Mouse (Mus musculus): ENCODE measurements around the gene Wfdc15b.

Gene Wfdc15b

DNA sequence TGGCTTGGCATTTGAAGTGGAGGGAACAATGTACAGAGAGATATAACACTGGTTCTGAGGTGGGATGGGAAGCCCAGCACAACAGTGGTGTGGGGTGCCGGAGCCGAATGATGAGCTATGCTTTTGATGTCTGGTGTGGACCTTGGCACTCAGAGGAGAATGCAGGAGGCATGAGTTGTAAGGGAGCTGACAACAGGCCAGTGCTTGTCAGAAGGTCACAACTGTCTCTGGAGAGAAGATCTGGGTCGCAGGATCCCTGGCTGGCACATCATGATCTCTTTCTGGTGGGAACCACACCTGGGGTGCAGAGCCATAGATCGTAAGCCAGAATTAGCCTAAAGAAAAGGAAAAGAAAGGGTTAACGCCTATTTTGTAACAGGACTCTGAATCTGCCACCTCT lies 43.6 kb downstream of the Wfdc15b start:
- no peak for DNase-seq

DNA sequence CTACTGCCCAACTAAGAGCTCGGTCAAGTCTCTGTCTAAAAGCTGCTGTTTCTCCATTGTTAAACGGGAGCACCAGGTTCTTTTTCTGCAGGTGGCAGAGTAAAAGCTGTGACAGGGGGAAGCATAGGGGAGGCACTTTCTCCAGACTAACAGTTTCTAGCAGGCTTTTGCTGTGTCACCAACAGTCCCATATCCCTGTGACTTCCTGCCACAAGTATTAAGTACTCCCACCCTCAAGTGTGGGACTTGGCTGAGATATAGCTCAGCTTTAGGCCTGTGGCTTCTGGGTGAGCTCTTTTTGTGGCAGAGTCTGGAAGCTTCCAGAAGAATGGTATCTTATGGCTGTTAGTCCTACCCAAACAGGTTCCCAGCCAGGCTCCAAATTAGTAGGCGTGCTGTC lies 45.6 kb downstream of the Wfdc15b start:
- DNase-seq, result no peak

DNA sequence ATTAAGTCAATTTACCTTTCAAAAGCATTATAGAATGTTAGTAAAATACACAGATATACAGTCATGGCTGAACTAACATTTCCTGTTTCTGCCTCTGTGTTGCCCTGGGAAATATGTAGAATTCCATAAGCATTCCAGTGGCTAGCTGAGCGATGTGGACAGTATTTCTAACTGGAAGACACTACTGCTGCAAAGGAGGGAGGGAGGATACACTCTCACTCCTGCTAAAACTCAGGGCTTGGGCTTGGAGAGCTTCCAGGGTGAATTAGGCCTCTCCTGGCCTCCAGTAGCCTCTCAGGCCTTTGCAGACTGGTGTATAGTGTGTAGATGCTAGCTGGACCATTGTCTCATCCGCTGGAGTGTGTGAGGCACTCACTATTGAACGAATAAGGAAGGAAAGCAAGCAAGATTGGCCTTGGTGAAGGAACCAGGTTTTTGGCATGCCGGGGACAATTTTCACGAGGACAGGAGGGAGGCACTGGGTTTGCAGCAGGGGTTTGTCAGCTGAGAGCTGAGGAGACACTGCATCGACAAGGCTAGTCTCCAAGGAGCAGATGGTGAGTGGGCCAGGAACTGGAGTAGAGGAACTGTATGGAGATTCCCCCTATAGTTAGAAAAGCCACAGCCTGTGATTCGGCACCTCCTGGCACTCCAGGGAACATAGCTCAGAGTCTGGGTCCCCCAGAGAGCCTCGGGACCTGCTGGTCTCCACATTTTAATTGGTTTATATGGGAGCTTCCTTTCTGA lies 46.6 kb downstream of the Wfdc15b start:
- DNase-seq, result peak; percentile 17 to 21

DNA sequence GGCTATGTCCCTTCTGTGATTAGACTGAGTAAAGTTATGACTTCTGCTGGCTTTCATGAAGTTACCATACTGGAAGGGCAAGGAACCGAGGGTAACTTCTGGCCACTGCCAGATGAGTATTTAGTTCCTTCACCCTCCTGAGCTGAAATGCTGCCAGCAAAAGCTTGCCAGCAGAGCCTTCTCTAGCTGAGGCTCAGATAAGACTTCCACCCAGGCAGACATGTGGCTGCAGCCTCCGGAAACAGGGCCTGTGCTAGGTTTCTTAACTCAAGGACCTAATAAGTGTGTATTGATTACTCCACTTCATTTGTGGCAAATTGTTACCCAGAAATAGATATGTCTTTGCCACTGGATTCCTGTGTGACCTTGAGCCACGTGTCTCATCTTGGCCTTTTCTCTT lies 48.1 kb downstream of the Wfdc15b start:
- no peak for DNase-seq

DNA sequence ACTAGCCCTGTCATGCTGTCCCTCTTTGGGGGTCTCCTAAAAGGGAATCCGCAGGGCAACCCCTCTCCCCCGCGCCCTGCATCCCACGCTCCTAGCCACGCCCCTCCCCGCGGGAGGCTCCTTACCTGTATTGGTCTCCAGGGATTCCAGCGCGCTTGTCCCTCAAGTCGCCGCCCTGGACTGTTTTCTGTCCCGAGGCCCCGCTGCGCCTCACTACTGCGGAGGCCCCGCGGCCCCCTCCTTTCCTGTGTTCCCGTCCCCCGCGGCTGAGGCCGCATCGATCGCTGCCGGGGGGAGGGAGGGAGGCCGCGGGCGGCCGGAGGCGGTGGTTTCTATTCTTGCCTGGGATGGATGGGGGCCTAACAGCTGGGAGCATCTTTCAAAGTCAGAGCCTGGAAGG lies 50.6 kb downstream of the Wfdc15b start, which contains the start of gene Kcns1:
TSS of gene Kcns1 (minus strand) at position 212 of the 400 bp plus-strand sequence.
- DNase-seq, result no peak

DNA sequence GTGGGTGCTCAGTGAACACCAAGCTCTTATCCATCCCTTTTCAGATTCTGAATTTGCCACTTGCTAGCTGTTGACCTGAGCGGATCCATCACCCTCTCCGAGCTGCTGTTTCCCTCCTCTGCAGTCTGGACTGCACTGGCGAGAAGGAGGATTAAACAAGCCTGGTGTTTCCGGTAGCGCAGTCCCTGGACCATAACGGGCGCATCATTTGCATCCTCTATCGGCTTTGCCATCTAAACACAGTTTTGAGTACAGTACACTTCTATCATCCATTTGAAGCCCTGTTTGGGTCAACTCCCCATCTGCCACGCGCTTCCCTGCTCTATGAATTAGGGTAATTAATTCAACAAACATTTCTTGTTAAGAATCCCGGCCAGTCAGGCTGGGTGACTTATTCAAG lies 51.1 kb downstream of the Wfdc15b start:
- no peak for DNase-seq

DNA sequence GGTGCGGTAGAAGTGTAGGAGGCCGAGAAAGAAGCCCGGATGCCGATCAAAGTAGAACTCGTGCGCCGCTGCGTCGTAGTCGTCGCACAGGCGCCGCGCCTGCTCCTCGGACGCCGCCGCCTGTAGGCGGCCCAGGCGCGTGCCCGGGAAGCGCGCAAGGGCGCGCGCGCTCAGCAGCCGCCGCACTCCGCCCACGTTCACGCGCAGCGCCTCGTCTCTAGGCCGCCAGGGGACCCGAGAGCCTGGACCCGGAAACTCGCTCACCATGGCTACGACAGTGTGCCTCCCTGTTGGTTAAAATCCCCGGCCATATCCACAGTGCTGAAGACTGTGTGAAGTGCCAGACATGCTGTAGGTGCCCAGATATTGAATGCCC lies 52.9 kb downstream of the Wfdc15b start:
- no peak for DNase-seq

DNA sequence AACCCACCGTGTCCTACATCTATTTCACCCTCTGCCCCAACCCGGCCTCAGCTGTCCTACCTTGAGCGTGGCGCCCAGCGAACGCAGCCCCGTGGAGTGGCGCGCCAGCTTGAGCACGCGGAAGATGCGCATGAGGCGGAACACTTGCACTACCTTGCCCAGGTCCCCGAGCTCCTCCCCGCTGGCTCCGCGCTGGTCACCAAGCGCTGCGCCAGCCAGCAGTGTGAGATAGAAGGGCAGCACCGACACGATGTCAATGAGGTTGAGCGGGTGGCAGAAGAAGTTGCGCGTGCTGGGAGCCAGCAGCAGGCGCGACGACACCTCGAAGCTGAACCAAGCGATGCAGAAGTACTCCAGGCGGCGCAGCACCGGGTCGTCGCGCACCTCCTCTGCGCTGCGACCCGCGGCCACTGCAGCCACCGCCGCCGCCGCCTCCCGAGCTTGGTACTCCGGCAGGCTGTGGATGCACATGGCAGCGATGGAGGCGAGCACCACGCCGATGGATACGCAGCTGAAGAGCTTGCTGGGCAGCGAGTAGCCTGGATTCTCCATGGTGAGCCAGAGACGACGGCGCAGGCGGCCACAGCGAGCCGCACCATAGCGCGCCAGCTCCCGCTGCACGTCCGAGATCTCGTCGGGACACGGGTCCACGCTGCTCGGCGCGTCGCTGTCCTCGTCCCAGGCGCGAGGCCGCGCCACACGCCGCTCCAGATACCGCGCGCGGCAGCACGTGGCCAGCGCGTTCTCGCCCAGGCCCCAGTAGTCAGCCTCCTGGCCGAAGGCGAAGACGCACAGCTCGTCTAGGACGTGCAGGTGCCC lies 53.5 kb downstream of the Wfdc15b start:
- no peak for DNase-seq

DNA sequence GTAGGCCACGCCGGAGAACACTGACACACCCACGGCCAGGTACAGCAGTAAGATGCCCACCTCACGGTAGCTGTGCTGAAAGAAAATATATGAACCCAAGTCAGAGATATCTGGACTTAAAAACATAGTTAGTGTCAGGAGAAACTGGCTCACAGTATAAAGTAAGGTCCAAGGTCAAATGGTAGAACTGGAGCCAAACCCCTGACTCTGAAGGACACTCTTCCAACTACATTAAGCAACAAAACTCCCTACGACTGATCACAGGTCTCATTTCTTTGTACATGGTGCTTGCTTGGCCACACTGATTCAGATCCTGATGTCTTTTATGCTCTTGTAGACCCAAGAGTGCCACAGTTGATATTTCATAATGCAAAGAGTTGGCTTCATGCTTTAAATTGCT lies 56.5 kb downstream of the Wfdc15b start:
- no peak for DNase-seq

Data from cerebellum, adult 18-20 months (tissue).